Mouse (Mus musculus) C2C12 (cell line): ENCODE measurements around the gene Ddx54.

Source experiments
- CTCF ChIP-seq: IDR thresholded peaks from one replicate; pipeline ENCODE4 v1.5.1; 2011; ENCODE audit not compliant: control insufficient read depth, insufficient read depth, insufficient read length
- MYOG ChIP-seq: IDR thresholded peaks from one replicate; pipeline ENCODE4 v1.6.1; 2011; ENCODE audit not compliant: control insufficient read depth, insufficient read length; ENCODE audit errors: extremely low read depth
- USF1 ChIP-seq: IDR thresholded peaks from one replicate; pipeline ENCODE4 v1.6.1; 2011; ENCODE audit warnings: low read depth, mild to moderate bottlenecking, control low read depth, moderate library complexity

- TF ChIP-seq CTCF = no peak
- no peak for TF ChIP-seq MYOG
- TF ChIP-seq USF1 = no peak
These were observed 23.1 kb downstream of the Ddx54 start for GRCm38 (mm10) chr5:120635633-120636032.
